Mouse (Mus musculus) embryonic fibroblast, embryonic 13.5 days (primary cell): ENCODE measurements around the gene Map4k3. TPM values are rescaled to one million over a fixed set of nuclear protein-coding genes. Genes with fewer than 3 reads are reported as not detected.
A peak's percentile ranks its signal among the peaks of the same experiment; 100 is the strongest.
"Not testable (repeated sequence)": the region's sequence is repeated elsewhere in the genome, so short reads cannot be mapped to it uniquely, and the experiment has no call there.

ENCODE experiments used
- H3K27ac ChIP-seq: 2 replicates; pipeline ENCODE4 v1.5.1; 2012; ENCODE audit warnings: low read length, control low read depth, inconsistent platforms; ENCODE audit not compliant: insufficient read depth
- H3K4me1 ChIP-seq: 2 replicates; pipeline ENCODE4 v1.6.1; 2011; ENCODE audit warnings: low read length; ENCODE audit not compliant: control insufficient read depth, insufficient read depth
- H3K4me3 ChIP-seq: 2 replicates; pipeline ENCODE4 v1.5.1; 2011; ENCODE audit warnings: mild to moderate bottlenecking, control low read depth, low read length; ENCODE audit not compliant: insufficient read depth
- CTCF ChIP-seq: IDR thresholded peaks from 2 replicates; pipeline ENCODE4 v1.5.1; 2011; ENCODE audit warnings: mild to moderate bottlenecking, control low read depth, low read length, moderate library complexity, borderline replicate concordance; ENCODE audit not compliant: insufficient read depth
- POLR2A ChIP-seq: IDR thresholded peaks from 2 replicates; pipeline ENCODE4 v1.6.1; 2011; ENCODE audit warnings: low read depth, mild to moderate bottlenecking, control low read depth, low read length, moderate library complexity
- polyA plus RNA-seq: library from polyadenylated mRNA; stranded (reverse); fragments of >200 nt; gene quantifications from 2 replicates; pipeline ENCODE4 v1.2.4, GENCODE M21; 2011; ENCODE audit warnings: low read depth; ENCODE audit not compliant: missing spikeins, insufficient read length

The Map4k3 gene
- polyA plus RNA-seq, 1 experiment, result 100 TPM

GRCm38 (mm10) chr17:80543646-80544045 is 184.6 kb downstream of the Map4k3 start:
- H3K27ac ChIP-seq, result no peak overlapping the region
- no peaks in the 10 kb centered on the region for H3K4me1 ChIP-seq
- TF ChIP-seq POLR2A (no peak), CTCF (no peak)
- no peak overlapping the region for H3K4me3 ChIP-seq

DNA sequence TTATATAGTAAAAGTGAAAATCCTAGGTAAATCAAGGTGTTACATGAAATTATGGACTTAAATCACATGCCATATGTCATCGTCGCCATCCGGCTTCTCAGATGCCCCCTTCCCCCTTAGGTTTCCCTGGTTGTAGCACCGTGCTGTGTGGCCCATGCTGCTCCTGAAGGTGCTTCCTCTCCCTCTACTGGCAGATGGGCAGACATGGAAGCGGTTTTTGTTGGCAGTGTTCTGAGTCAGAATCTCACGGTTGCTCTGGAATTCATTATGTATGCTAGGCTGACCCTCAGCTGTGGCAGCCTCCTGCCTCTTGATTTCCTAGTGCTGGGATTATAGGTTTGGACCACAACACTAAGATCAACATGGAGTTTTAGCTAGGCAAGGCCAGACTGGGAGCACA is 191.1 kb downstream of the Map4k3 start:
- TF ChIP-seq CTCF (peak; percentile 56; the same call in 1 of the 2 replicates), POLR2A (no peak)
- no peaks in the 10 kb centered on the region for H3K4me1 ChIP-seq

DNA sequence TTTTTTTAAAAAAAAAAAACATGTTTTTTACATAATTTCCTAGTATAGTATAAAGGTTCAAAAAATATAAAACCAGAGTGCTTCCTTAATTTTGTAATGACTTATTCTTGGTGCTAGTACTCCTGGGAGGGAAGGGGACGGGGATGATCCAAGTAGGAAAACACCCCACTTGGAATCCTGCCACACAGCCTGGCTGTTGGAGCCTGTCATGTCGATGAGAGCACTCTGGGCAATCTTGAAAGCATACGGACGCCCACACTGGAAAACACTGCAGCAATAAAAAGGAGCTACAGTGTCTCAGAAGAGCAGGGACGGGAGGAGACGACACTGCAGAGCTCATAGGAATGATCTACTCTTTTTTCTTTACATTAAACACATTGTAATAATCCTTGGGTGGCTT is 192.7 kb downstream of the Map4k3 start:
- Histone ChIP-seq H3K4me3 (no peak overlapping the region), H3K4me1 (no peaks in the 10 kb centered on the region), H3K27ac (no peak overlapping the region)
- TF ChIP-seq POLR2A (no peak), CTCF (no peak)

More for the DNA sequence above, 191.1 kb downstream of the Map4k3 start:
- Histone ChIP-seq H3K27ac (no peak overlapping the region), H3K4me3 (no peak overlapping the region)

DNA sequence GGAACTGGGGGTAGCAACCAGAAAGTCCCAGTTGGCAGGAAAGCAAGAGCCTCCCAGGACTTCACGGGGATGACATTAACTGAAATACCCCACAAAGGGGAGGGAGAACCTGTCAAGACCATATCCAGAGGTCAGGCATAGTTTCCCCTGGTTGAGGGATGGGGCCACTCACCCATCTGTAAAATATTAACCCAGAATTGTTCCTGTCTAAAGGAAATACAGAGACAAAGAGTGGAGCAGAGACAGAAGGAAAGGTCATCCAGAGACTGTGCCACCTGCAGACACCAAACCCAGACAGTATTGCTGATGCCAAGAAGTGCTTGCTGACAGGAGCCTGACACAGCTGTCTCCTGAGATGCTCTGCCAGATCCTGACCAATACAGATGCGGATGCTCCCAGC is 196.9 kb downstream of the Map4k3 start:
- not testable (repeated sequence) for H3K4me3 ChIP-seq, H3K27ac ChIP-seq, H3K4me1 ChIP-seq

Other genes with a start within 250 kb of the Map4k3 start
- 27.6 and 32.9 TPM in 2 replicates for gene Sos1, start 248.0 kb downstream of the Map4k3 start, polyA plus RNA-seq
- 0.32 and 0.35 TPM in 2 replicates for gene Cdkl4, start 150.7 kb downstream of the Map4k3 start, polyA plus RNA-seq
- 5.6 and 18.9 TPM in 2 replicates for gene Tmem178, start 216.1 kb upstream of the Map4k3 start, polyA plus RNA-seq